Mouse (Mus musculus): ENCODE measurements around the gene Glrx5. TPM values are rescaled to one million over a fixed set of nuclear protein-coding genes. Genes with fewer than 3 reads are reported as not detected.

Gene Glrx5
- total and polyA plus RNA-seq, 2 experiments from 2014 or later, result 43.1 to 199 TPM

DNA sequence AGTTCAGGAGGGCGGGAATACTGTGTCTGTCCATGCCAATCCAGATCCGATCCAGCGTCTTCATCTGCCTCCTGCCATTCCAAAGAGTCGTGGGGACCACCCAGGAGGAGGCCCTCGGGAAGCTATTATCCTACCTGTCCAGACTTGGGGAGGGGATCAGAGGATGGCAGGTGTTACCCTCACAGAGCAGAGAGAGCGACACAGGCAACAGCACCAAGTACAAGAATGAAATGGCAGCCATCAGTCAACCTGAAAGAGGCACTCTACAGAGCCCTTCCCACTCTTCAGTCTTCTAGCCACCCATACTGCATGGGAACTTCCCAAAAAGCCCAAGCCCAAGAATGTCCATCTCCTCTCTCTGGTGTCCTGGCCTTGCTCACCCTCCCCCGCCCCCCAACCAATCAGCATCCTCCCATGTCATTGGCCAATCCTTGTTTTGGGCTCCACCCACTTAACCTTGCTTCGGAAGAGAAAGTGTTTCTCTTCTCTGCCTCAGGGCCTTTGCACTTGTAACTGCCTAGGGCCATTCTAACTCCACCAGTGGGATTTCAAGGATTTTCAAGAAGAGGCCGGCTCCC lies 22.2 kb upstream of the Glrx5 start:
- Histone ChIP-seq H3K27me3 (ENCODE audit: insufficient read depth, low read length) (0 out of 2 replicates have a peak, but pooled peaks cover 4% of the 10 kb centered on the region), H3K27ac (no peak overlapping the region), H3K9ac (replicated peaks; ENCODE audit: low read length) (peak overlapping the region; percentile 52; the same call in 1 of the 2 replicates), H3K4me1 (ENCODE audit: insufficient read depth, low read length) (no peaks in the 10 kb centered on the region), H3K4me2 (ENCODE audit: low read depth, low read length) (peak overlapping the region; percentile 97), H3K36me3 (ENCODE audit: insufficient read depth, low read length) (no peaks in the 10 kb centered on the region), H3K4me3 (ENCODE audit: low read length) (peak overlapping the region; percentile 57), H3K9me3 (ENCODE audit: low read length) (no peaks in the 10 kb centered on the region)
- ATAC-seq, result peak; percentile 11; the same call in 1 of the 2 replicates
- TF ChIP-seq CTCF (IDR thresholded peaks at IDR 0.05; ENCODE audit: low read depth), result no peak
- WGBS, result 18% methylated on average over 9 of the region's 9 CpGs
- no peak for DNase-seq (ENCODE audit: low spot score)

DNA sequence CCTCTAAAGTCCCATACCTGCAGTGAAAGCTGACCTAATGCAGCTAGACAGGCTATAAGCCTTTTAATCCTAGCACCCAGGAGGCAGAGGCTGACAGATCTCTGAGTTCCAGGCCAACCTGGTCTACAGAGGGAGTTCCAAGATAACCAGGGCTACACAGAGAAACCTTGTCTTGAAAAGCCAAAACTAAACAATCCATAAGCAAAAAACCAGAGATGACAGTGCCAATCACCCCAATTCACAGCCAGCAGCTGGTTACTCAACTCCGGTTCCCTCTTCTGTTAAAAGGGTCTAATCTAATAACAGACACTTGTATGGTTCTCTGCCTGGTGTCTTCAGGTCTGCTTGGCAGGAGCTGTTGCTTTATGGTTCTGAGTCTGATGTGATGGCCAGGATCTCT lies 20.9 kb upstream of the Glrx5 start:
- H3K4me1 ChIP-seq (ENCODE audit: insufficient read depth, low read length), result no peaks in the 10 kb centered on the region
- WGBS, result 78% methylated on average over 1 of the region's 1 CpGs
- no peak for ATAC-seq
- no peak overlapping the region for H3K9ac ChIP-seq (replicated peaks; ENCODE audit: low read length)
- no peak overlapping the region for H3K4me2 ChIP-seq (ENCODE audit: low read depth, low read length)
- H3K4me3 ChIP-seq (ENCODE audit: low read length), result no peak overlapping the region
- H3K27ac ChIP-seq, result no peak overlapping the region
- TF ChIP-seq CTCF (IDR thresholded peaks at IDR 0.05; ENCODE audit: low read depth), result no peak
- H3K9me3 ChIP-seq (ENCODE audit: low read length), result no peaks in the 10 kb centered on the region
- no peak for DNase-seq (ENCODE audit: low spot score)
- H3K36me3 ChIP-seq (ENCODE audit: insufficient read depth, low read length), result no peaks in the 10 kb centered on the region
- H3K27me3 ChIP-seq (ENCODE audit: insufficient read depth, low read length), result 0 out of 2 replicates have a peak, but pooled peaks cover 4% of the 10 kb centered on the region

DNA sequence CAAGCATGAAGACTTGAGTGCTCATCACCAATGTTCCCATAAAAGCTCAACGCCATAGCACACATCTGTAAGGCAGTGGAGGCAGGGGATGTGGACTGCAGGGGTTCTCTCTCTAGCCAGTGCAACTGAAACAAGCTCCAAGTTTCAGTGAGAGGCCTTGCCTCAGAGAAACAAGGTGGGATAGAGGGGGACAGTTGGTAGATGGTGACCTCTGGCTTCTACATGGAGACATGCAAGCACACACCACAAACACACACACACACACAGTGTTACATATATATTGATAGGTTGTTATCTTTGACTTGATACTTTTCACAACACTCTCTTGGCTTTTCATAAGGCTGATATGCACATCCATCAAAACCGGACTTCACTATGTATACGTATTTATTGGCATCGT lies 20.2 kb upstream of the Glrx5 start:
- Histone ChIP-seq H3K36me3 (ENCODE audit: insufficient read depth, low read length) (no peaks in the 10 kb centered on the region), H3K4me2 (ENCODE audit: low read depth, low read length) (no peak overlapping the region), H3K9ac (replicated peaks; ENCODE audit: low read length) (no peak overlapping the region), H3K4me3 (ENCODE audit: low read length) (no peak overlapping the region), H3K27me3 (ENCODE audit: insufficient read depth, low read length) (0 out of 2 replicates have a peak, but pooled peaks cover under 1% of the 10 kb centered on the region), H3K4me1 (ENCODE audit: insufficient read depth, low read length) (no peaks in the 10 kb centered on the region), H3K27ac (no peak overlapping the region), H3K9me3 (ENCODE audit: low read length) (no peaks in the 10 kb centered on the region)
- no peak for TF ChIP-seq CTCF (IDR thresholded peaks at IDR 0.05; ENCODE audit: low read depth)
- ATAC-seq, result no peak
- 98% methylated on average over 4 of the region's 4 CpGs for WGBS
- no peak for DNase-seq (ENCODE audit: low spot score)

DNA sequence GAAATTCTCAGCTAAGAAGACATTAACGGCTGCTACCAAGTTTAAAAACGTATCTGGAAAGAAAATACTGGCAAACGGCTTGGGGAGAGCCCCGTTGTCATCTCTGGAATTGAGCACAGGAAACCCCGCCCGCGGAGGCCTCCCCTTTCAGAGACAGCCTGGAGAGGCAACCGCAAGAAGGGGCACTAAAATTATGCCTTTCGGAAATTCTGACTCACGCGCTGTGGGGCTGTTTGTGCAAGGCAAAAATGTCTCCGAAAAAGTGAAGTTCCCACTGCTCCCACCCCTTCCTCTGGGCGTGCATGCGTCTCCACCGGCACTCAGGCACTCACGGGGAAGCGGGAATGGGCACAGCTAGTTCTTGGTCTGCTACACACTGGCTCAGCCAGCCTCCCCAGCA lies 19.4 kb upstream of the Glrx5 start:
- ATAC-seq (no peak), DNase-seq (ENCODE audit: low spot score) (no peak)
- Histone ChIP-seq H3K9me3 (ENCODE audit: low read length) (no peaks in the 10 kb centered on the region), H3K27me3 (ENCODE audit: insufficient read depth, low read length) (no peaks in the 10 kb centered on the region), H3K4me2 (ENCODE audit: low read depth, low read length) (no peak overlapping the region), H3K9ac (replicated peaks; ENCODE audit: low read length) (no peak overlapping the region), H3K4me3 (ENCODE audit: low read length) (no peak overlapping the region), H3K4me1 (ENCODE audit: insufficient read depth, low read length) (no peaks in the 10 kb centered on the region), H3K36me3 (ENCODE audit: insufficient read depth, low read length) (no peaks in the 10 kb centered on the region), H3K27ac (no peak overlapping the region)
- no peak for TF ChIP-seq CTCF (IDR thresholded peaks at IDR 0.05; ENCODE audit: low read depth)
- WGBS, result 49% methylated on average over 17 of the region's 17 CpGs

DNA sequence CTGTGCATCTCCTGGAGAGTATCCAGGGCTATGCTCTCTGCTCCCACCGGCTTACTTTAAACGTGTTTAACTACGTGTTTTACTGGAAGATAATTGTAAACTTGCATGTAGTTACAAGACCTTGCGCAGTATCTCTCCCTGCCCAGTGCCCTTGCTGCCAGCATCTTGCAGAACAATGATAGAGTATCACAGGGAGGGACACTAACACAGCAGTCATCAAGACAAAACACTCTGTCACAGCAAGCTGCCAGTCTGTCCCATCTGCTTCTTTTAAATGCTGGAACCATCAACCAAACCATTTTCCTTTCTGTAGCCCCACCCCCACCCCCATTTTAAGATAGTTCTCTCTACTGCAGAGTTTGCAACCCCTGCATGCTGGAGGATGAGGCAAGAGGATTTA lies 16.3 kb upstream of the Glrx5 start:
- DNase-seq (ENCODE audit: low spot score), result peak; percentile 24

DNA sequence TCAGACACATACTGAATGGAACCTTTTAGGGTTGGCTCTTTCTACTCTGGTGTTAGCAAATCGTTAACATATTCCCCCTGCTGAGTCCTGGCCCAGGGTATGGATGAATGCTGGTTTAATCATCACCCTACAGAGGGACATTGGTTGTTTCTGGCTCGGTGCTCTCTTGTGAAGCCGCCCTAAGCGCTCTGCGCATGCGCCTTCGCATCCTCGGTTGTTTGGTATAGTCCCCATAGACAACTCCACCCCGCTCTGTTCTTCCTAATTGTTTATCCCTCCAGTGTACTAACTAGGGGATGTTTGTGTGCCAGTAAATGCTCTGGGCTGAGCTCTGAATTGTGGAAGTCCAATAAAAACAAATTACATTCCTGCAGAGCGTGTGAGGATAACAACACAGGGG lies 15.8 kb upstream of the Glrx5 start:
- WGBS, result 42% methylated on average over 10 of the region's 10 CpGs

More for the DNA sequence above, 16.3 kb upstream of the Glrx5 start:
- 35% methylated on average over 4 of the region's 4 CpGs for WGBS
- ATAC-seq, result peak; percentile 38; the same call in 1 of the 2 replicates
- no peak for TF ChIP-seq CTCF (IDR thresholded peaks at IDR 0.05; ENCODE audit: low read depth)
- no peaks in the 10 kb centered on the region for H3K27me3 ChIP-seq (ENCODE audit: insufficient read depth, low read length)
- no peaks in the 10 kb centered on the region for H3K9me3 ChIP-seq (ENCODE audit: low read length)
- no peaks in the 10 kb centered on the region for H3K4me1 ChIP-seq (ENCODE audit: insufficient read depth, low read length)
- peak overlapping the region; percentile 16; the same call in 1 of the 2 replicates for H3K27ac ChIP-seq
- H3K4me3 ChIP-seq (ENCODE audit: low read length), result no peak overlapping the region
- H3K4me2 ChIP-seq (ENCODE audit: low read depth, low read length), result no peak overlapping the region
- H3K9ac ChIP-seq (replicated peaks; ENCODE audit: low read length), result no peak overlapping the region
- H3K36me3 ChIP-seq (ENCODE audit: insufficient read depth, low read length), result no peaks in the 10 kb centered on the region

More for the DNA sequence above, 15.8 kb upstream of the Glrx5 start:
- TF ChIP-seq CTCF (IDR thresholded peaks at IDR 0.05; ENCODE audit: low read depth), result no peak
- Histone ChIP-seq H3K4me3 (ENCODE audit: low read length) (no peak overlapping the region), H3K27me3 (ENCODE audit: insufficient read depth, low read length) (no peaks in the 10 kb centered on the region), H3K36me3 (ENCODE audit: insufficient read depth, low read length) (no peaks in the 10 kb centered on the region), H3K9ac (replicated peaks; ENCODE audit: low read length) (no peak overlapping the region), H3K4me1 (ENCODE audit: insufficient read depth, low read length) (no peaks in the 10 kb centered on the region), H3K27ac (peak overlapping the region; percentile 16; the same call in 1 of the 2 replicates), H3K9me3 (ENCODE audit: low read length) (no peaks in the 10 kb centered on the region), H3K4me2 (ENCODE audit: low read depth, low read length) (no peak overlapping the region)
- ATAC-seq, result peak; percentile 57; the same call in 1 of the 2 replicates
- peak; percentile 73 for DNase-seq (ENCODE audit: low spot score)

All from hindbrain, postnatal 0 days (tissue).